Mouse (Mus musculus): ENCODE measurements around the gene Fxyd6.

DNA sequence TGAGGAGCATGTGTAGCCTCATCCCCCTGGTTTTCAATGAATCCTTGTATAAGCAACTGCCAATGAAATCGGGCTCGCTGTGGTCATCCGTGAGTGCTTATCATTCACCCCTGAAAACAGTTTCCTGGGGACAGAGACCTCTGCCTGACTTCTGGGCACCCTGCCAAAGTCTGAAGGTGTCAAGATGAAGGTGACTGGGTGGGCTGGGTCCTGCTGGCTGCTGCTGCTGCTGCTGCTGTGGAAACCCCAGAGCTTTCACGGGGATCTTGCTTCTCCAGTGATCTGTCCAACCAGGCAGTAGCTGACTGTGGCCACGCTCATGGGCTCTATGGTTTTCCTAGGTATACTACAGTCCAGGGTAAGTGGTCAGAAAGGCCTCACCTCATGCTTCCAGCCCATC, 40.2 kb downstream of the Fxyd6 start:
- TF ChIP-seq CTCF (IDR thresholded peaks at IDR 0.05; ENCODE audit: extremely low read depth, insufficient read length, insufficient replicate concordance, low read depth, low read length) (no peak), POLR2A (IDR thresholded peaks at IDR 0.05; ENCODE audit: low read depth, low read length) (no peak)

All from small intestine, adult 2 months (tissue).